Mouse (Mus musculus) frontal cortex, postnatal 14 days (tissue): ENCODE results near the gene Olfr1360.
"Not testable (repeated sequence)": the region's sequence is repeated elsewhere in the genome, so short reads cannot be mapped to it uniquely, and the experiment has no call there.

Experiments used
- DNase-seq, 2 experiments: peaks; one replicate each; pipeline ENCODE4 v3.0.0; 2022; ENCODE audit warnings: low spot score in 2 of 2

Gene Olfr1360

DNA sequence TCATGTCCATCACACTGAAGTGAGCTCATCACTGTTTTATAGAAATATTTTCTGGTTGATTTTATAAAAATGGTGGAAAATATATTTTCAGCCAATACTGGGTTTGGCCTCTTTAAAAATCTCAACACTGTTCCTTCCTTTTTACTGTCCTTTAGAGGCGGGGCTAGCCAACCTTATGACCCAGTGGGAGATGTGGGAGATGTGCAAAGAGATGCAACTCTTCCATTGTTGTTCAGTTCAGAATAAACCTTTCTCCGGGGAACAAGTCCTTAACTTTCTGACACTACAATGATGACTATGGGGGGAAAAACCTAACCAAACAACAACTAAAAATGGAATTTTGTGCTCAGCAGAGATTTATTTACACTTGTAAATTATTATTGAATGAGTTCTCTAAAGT, at the start of gene Olfr1360:
TSS of gene Olfr1360 (minus strand) at position 101 of the 400 bp plus-strand sequence.
- no peak for DNase-seq

DNA sequence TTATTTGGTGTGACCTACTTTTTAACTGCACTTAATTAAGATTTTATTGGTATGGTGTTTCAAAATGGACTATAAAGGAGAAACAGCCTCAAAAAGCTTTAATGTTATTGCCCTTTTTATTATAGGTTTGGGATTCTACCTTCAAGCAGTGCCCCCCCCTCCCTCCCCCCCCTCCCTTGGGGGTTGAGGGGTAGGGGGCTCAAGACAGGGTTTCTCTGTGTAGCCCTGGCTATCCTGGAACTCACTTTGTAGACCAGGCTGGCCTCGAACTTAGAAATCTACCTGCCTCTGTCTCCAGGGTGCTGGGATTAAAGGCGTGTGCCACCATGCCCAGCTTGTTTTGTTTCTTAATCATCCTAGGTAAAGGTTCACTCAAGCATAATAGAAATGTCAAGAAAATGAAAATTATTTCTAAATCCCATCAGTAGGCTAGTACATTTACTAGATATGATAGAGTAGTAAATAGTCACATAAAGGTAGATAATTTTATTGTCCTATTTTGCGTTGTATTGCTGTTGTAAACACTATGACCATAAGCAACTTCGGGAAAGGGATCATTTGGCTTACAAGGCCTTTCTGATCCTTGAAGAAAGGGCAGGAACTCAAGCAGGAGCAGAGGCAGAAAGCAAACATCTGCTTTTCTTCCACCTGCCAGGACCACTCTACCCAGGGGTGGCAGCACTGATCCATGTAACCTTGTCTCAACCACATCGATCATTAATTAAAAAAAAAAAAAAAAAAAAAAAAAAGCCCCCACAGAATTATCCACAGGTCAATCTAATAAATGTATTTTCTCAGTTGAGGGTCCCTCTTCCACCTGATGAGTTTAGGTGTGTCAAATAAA, 46.0 kb upstream of the Olfr1360 start:
- DNase-seq = no peak

DNA sequence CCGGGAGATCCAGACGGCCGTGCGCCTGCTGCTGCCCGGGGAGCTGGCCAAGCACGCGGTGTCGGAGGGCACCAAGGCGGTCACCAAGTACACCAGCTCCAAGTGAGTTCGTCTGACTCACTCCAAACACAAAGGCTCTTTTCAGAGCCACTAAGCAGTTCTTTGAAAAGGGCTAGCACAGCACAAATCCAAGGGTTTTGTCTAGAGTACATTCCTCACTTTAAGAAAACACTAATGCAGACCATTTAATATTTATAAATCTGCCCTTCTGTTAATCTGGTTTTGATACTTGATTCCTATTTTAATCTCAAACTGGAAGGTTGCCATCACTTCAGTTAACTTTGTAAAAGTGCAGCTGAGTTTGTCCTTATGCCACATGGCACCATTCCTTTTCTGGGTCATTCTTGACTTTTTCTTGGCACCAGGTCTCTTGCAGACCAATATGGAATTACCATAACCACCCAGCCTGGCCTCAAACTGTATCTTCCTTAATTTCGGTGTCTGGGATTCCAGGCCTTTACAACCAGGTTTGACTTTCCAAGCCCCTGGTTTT, 45.2 kb upstream of the Olfr1360 start:
- no peak for DNase-seq

DNA sequence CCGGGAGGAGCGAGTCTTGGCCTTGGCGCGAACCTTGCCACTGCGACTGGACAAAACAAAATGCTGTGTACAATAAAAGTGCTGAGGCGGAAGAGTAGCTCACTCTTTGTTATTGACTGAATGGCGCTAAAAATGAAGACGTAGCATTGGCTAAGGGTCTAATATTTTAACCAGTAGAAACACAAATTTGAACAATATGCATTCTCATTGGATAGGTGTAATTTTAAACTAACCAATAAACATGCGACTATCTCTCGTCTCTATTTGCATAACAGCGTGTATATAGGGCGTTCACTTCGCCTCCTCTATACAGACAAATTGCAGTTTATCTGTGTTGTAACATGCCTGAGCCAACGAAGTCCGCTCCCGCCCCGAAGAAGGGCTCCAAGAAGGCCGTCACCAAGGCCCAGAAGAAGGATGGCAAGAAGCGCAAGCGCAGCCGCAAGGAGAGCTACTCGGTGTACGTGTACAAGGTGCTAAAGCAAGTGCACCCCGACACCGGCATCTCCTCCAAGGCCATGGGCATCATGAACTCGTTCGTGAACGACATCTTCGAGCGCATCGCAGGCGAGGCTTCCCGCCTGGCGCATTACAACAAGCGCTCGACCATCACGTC, 44.7 kb upstream of the Olfr1360 start, which contains the start of gene Hist1h2bm:
TSS of gene Hist1h2bm (plus strand) at position 288 of the 616 bp plus-strand sequence.
- peak; percentile 53 to 56 for DNase-seq

DNA sequence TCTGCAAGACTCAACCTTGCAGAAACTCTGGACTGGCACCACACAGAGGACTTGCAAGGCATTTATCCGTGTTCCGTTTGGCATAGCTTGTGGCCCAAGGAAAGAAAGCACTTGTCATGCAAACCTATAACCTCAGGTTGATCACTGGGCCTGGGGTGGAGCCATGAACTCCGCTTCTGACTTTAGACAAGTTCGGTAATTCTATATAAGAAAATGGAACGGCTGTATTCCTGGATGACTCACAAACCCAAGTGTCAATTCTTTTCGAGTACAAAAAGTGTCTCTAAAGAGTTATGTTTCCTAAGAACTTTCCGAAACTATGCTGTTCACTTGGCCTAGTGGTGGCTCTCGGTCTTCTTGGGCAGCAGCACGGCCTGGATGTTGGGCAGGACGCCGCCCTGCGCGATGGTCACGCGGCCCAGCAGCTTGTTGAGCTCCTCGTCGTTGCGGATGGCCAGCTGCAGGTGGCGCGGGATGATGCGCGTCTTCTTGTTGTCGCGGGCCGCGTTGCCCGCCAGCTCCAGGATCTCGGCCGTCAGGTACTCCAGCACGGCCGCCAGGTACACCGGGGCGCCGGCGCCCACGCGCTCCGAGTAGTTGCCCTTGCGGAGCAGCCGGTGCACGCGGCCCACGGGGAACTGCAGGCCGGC, 44.0 kb upstream of the Olfr1360 start:
- not testable (repeated sequence) for DNase-seq

DNA sequence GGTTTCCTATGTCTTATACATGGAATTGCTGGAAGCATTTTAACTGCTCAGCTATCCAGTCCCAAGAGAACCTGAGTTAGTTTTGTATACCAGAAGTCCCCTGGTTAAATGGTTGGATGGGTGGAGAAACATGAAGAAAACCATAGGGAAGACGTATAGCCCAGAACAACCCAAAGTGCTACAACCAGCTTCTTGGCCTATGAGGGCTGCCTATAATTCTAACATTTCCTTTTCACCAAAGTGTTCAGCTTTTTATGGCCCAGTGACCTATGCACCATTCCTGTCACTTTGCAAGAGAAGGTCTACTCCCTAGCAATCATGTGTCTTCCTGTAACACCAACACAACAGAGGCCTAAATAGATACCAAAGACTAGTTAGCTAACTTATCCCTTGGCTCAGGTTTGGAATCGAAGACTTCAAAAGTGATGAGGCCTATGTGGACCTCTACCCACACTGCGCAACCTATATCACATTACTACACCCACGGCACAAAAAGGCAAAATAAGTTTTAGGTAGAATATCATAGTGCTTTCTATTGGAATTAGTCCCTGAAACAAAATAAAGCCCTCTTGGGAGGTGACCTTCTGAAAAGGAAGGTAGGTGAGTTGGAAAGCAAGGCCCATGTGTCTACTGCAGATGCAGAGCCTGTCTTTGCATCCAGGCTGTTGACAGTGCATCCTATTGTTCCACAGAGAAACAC, 41.3 kb upstream of the Olfr1360 start:
- no peak for DNase-seq

DNA sequence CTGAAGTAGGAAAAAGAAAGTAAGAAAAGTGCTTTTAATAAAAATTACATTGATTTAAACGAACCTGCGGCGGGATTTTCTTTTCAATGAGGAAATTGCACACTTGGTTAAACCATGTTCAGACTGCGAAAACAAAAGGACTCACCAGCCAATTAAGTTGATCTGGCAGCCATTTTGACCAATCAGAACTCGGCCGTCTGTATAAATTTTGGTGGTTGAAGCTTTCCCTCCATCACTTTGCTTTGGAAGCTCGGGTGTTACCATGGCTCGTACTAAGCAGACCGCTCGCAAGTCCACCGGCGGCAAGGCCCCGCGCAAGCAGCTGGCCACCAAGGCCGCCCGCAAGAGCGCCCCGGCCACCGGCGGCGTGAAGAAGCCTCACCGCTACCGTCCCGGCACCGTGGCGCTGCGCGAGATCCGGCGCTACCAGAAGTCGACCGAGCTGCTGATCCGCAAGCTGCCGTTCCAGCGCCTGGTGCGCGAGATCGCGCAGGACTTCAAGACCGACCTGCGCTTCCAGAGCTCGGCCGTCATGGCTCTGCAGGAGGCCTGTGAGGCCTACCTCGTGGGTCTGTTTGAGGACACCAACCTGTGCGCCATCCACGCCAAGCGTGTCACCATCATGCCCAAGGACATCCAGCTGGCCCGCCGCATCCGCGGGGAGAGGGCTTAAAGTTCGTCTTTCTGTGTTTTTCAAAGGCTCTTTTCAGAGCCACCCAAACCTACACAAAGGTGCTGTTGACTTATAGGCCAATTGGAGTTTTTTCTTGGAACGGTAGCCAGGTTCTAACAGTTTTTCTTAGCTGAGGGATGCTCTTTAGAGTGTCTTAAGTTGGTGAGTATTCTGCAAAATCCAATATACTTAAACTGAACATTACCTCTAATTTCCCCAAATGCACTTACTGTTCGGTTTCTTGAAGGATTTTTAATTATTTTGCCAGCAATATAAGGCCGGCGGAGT, 40.5 kb upstream of the Olfr1360 start, which contains the start of gene Hist1h3h:
TSS of gene Hist1h3h (plus strand) at position 263 of the 961 bp plus-strand sequence.
- DNase-seq = peak; percentile 80 to 83

DNA sequence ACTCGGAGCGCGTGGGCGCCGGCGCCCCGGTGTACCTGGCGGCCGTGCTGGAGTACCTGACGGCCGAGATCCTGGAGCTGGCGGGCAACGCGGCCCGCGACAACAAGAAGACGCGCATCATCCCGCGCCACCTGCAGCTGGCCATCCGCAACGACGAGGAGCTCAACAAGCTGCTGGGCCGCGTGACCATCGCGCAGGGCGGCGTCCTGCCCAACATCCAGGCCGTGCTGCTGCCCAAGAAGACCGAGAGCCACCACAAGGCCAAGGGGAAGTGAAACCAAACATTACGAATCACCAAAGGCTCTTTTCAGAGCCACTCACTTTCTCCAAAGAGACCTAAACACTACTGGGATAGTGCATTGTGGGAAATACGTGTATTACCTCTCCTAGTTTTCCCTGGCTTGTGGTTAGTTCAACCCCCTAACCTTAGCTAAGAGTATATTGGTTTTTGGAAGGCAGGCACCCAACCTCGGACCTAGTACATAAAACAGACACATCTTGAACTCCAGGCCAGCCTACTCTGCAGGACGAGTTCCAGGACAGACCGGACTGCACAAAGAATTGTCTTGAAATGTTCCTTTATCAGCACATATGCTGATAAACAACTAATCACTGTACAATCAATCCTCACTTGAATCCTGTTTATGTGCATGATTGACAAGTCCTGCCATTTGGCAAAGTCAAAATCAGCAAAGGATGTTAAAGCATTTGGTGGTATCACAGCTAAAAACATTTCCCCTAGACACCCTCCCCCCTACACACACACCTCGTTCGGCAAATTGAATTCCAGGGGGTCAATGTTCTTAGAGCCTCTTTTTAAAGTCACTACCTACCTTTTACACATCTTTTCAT, 39.6 kb upstream of the Olfr1360 start:
- peak in 1 of 2 experiments; percentile 7 for DNase-seq

DNA sequence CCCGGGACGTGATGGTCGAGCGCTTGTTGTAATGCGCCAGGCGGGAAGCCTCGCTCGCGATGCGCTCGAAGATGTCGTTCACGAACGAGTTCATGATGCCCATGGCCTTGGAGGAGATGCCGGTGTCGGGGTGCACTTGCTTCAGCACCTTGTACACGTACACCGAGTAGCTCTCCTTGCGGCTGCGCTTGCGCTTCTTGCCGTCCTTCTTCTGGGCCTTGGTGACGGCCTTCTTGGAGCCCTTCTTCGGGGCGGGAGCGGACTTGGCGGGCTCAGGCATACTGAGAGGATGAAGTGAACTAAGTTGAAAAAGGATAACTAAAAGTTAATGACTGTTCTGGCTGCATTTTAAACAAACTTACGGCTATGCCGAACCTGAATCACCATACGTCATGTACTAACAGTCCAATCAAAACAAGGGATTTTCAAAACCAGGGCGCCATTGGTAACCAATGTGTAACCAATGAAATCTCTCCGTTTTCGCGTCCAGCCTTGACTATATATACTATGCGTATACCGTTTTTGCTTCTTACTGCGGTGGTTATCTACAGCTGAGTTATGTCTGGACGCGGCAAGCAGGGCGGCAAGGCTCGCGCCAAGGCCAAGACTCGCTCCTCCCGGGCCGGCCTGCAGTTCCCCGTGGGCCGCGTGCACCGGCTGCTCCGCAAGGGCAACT, 38.8 kb upstream of the Olfr1360 start, which contains the start of the genes Hist1h2bl and Hist1h2ai:
TSS of gene Hist1h2bl (minus strand) at position 280 of the 676 bp plus-strand sequence.
TSS of gene Hist1h2ai (plus strand) at position 559 of the 676 bp plus-strand sequence.
- peak; percentile 71 to 74 for DNase-seq

DNA sequence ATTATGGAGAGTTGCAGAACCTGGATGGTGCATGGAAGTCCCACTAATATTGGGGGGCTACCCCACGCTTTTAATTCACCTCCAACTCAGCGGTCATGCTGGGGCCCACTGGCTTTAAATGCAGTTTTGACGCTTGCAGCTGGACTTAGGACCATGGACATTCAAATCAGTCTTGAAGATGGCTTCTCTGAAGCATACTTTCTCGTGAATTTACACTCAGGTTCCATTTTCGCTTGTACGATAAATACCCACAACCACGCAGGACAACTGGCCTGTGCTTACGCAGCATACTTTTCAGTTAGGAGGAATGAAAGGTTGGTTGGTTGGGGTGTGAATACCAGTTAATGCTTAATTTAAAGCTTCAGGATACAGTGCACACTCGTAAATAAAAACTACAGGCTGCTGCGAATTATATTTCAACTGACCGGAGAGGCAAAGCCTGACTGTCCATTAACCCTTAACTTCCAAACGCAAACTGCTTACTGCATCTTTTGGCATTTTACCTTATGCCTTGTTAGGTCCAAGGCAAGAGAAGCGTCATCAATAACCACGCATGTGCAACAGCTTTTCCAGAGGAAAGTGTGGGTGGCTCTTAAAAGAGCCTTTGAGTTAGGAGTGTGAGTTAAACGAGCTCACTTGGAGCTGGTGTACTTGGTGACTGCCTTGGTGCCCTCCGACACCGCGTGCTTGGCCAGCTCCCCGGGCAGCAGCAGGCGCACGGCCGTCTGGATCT, 38.1 kb upstream of the Olfr1360 start:
- no peak for DNase-seq

DNA sequence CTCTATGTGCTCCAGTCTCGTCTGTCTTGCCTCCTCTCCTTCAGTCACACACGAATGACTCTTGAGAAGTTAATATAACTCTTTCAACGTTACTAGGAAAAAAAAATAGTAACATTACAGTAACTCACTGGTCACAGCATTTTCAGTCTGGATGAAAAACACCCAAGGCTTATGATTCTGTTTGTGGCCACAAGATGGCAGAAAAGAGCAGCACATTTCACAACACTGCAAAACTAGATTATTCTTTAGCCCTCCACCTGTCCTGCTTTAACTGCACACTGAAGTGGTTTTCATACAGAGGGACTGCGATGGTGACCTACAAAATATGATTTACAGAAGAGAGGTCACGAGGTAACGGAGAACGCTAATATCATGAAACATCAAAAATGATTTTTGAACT, 37.5 kb upstream of the Olfr1360 start:
- DNase-seq = peak in 1 of 2 experiments; percentile 57

DNA sequence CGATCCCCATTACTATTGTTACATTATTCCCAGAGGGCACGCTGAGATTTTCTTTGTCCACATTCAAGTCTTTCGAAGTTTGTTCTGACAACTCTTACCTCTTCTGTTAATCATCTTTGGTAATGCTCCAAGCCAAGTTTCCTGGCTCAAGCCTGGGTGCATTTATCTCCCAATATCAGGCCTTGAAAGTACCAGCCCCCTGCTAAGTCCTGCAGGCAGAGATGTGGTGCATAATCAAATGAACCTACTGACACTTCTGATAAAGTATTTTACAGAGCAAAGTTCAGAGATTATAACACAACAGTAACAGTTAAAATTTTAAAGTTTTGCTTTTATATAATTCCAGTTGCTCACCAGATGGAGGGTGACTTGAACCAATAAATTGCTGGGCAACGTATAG, 34.5 kb upstream of the Olfr1360 start:
- DNase-seq = no peak

DNA sequence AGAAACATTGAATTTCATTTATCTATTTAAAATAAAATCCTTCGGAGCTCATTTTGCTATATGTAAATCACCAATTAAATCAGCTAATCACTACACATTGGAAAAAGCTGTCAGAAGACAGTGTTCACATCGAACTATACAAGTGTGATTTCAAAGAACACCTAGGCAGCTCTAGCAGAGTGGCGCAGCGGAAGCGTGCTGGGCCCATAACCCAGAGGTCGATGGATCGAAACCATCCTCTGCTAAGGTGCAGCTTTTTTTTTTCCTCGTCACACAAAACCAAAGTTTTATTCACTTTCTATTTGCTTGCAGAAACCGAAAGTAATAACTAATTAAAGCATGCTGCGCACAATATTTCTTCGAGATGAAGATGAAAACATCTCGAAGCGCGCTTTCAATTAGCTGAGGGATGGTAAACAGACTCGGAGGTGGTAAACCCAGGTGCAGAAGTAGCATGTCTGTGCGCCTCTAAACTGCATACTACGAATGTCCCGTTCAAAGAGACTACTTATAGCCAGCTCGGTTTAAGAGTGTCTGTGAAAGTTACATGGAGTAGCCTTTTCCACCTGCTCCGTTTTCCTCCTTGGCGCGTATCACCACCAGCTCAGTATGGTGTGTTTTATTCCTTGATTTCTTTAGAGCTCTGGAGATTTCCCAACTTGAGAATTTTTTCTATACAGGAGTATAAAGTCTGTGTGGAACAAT, 33.8 kb upstream of the Olfr1360 start:
- DNase-seq = peak; percentile 68 to 81

DNA sequence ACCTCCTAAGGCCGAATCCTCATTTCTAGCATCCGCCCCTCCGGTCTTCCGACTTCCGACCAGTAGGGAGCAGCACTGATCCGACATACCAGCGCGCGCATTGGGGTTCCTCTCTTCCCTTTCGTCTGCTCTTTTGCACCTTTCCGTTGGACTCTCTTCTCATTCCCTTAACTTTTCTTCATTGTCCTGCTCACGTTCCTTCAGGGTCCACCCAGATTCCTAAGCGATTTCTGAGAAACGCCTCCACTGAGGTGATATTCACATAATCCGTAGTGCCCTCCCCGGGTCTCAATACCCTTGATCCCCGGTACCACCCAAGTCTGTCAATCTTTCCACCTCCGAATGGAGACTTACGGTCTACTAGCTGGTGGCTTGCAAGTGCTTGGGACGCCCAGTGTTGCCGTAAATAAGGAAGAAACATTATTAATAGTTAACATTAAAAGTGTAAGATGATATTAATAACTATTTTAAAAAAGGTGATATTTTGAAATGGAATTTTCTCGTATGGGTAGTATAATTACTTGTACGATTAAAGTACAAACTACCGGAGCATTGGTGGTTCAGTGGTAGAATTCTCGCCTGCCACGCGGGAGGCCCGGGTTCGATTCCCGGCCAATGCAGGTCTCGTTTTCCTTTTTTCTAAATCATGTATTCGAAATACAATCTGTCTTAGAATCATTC, 33.0 kb upstream of the Olfr1360 start:
- peak; percentile 75 to 88 for DNase-seq

DNA sequence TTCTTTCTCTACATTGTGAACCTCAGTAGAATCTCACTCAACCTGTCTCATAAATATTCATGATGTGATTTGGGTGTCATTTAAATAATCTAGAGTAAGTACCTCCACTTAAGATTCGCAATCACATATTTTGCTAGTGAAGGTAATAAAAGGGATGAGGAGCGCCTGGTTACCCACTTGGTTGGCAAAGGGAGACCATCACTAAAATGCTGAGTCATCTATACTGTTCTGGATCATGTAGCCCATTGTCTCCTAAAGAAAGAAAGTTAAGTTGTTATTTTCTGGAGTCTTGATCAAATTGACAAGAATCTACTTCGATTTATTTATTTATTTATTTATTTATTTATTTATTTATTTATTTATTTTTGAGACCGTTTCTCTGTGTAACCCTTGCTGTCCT, 29.5 kb upstream of the Olfr1360 start:
- no peak for DNase-seq

DNA sequence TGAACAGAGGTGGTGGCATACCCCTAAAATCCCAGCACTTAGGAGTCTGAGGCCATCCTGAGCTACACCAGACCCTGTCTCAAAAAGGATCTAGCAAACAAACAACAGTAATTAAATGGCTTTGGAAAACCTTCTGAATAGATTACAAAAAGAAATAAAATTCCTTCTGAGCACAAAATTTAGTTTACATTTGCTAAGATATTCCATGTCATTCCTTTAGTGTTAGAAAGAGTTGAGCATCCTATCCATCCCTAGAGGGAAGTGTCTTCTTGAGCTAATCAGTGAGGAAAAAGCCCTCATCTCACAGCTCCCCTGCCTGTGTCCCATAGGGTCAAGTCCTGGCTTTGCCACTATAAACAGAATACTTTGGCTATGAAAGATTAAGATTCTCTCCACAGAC, 20.6 kb upstream of the Olfr1360 start, which contains the start of gene Olfr1359:
TSS of gene Olfr1359 (plus strand) at position 301 of the 400 bp plus-strand sequence.
- DNase-seq = no peak

DNA sequence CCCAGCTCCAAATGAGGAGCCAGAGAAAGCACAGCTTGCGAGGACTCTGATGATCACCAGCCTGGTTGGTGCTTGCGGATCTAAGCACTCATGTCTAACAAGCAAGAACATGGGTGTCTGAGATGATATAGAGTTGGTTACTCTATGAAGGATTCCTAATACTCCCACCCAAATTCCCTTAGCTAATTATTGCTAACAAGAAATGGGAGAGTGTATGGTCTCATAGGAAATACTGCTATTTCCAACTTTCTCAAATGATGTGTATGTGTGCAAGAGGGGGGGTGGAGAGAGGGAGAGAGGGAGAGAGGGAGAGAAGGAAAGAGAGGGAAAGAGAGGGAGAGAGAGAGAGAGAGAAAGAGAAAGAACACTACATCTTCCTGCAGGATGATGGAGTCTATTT, 13.9 kb downstream of the Olfr1360 start, which contains the start of gene Olfr1361:
TSS of gene Olfr1361 (minus strand) at position 101 of the 400 bp plus-strand sequence.
- DNase-seq = no peak
